Mouse (Mus musculus): Measurements from ENCODE around the gene Numb. TPM values are rescaled to one million over a fixed set of nuclear protein-coding genes. Genes with fewer than 3 reads are reported as not detected.

The Numb gene
- polyA plus RNA-seq, 1 experiment from 2014 or later: 39.3 TPM

DNA sequence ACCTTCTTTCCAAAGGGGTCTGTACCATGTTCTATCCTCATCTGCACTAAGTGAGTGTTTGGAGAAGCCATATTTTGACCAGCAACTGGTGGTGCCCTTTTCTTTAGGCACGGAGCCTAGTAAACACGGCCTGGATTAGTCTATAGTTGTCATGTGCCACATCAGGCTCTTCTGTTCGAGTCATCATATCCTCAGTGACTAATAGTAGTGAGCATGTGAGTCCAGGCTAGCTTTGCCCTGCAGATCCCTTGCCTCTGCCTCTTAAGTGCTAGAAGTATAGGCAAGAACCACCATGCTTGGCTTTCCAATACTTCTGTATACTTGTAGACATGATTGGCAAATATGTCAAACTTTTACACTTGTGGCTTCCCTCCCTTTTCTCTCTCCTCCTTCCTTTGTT is 87.8 kb downstream of the Numb start:
- no peak overlapping the region for H3K4me3 ChIP-seq
- DNase-seq (ENCODE audit: low spot score): no peak
- no peak overlapping the region for H3K27ac ChIP-seq (replicated peaks)
- H3K27me3 ChIP-seq (replicated peaks; ENCODE audit: low read depth, poor library complexity, severe bottlenecking): no peaks in the 10 kb centered on the region
- no peaks in the 10 kb centered on the region for H3K9me3 ChIP-seq
- WGBS: 91% methylated on average over 3 of the region's 3 CpGs
- no peaks in the 10 kb centered on the region for H3K4me1 ChIP-seq
- H3K36me3 ChIP-seq (replicated peaks): peaks cover 51% of the 10 kb centered on the region

DNA sequence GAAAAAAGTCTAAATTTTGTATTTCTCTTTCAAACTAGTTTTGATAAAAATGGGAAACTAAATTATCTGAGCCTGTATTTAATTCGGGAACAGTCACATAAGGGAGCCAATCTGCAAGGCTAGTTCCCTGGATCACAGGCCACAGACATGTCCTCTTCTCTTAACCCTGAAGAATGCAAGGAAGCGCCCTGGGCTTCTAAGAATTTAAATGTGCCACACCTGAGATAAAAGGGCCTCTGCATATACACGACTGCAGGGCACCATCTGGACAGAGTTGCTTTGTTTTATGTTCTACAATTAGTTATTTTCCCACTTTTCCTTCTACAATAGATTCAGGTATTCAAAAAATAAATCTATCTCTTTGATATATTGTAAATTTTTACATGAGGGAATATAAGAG is 91.3 kb downstream of the Numb start:
- WGBS: 77% methylated on average over 3 of the region's 3 CpGs
- H3K9me3 ChIP-seq: no peaks in the 10 kb centered on the region
- H3K4me1 ChIP-seq: no peaks in the 10 kb centered on the region
- DNase-seq (ENCODE audit: low spot score): no peak
- H3K27me3 ChIP-seq (replicated peaks; ENCODE audit: low read depth, poor library complexity, severe bottlenecking): no peaks in the 10 kb centered on the region
- peaks cover 37% of the 10 kb centered on the region for H3K36me3 ChIP-seq (replicated peaks)
- no peak overlapping the region for H3K27ac ChIP-seq (replicated peaks)
- H3K4me3 ChIP-seq: no peak overlapping the region

DNA sequence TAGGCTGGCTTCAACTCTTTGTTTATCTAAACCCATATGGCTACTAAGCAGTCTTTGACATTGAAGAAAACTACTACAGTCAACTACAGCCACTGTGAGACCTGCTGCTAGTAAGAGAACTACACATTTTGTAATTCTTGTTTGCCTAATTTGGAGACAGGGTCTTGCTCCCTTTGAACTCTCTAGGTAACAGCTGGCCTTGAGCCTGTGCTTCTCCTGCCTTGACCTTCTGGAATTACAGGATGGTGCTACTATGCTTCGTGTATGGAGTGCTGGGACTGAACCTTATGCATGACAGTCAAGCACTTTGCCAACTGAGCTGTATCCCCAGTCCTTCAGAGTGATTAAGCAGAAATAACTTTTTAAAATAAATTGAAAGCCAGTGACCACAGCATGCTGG is 105.1 kb downstream of the Numb start:
- Histone ChIP-seq H3K9me3 (no peaks in the 10 kb centered on the region), H3K27me3 (replicated peaks; ENCODE audit: low read depth, poor library complexity, severe bottlenecking) (no peaks in the 10 kb centered on the region), H3K36me3 (replicated peaks) (peaks cover 24% of the 10 kb centered on the region), H3K4me3 (no peak overlapping the region), H3K27ac (replicated peaks) (no peak overlapping the region), H3K4me1 (no peaks in the 10 kb centered on the region)
- DNase-seq (ENCODE audit: low spot score): no peak
- WGBS: 86% methylated on average over 1 of the region's 1 CpGs

DNA sequence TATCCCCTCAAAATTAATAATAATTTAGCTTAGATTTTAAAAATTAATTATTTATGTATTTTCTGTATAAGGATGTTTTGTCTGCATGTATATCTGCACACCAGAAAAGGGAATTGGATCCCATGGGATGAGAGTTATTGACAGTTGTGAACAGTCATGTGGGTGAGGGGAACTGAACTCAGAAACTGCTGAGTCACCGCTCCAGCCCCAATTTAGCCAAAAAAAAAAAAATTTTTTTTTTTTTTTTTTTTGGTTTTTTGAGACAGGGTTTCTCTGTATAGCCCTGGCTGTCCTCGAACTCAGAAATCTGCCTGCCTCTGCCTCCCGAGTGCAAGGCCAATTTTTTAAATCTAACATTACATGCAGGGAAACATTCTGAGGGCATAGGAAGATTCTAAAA is 109.8 kb downstream of the Numb start:
- Histone ChIP-seq H3K27me3 (replicated peaks; ENCODE audit: low read depth, poor library complexity, severe bottlenecking) (no peaks in the 10 kb centered on the region), H3K36me3 (replicated peaks) (peaks cover 32% of the 10 kb centered on the region), H3K4me3 (no peak overlapping the region), H3K9me3 (no peaks in the 10 kb centered on the region), H3K27ac (replicated peaks) (no peak overlapping the region), H3K4me1 (no peaks in the 10 kb centered on the region)
- WGBS: 94% methylated on average over 3 of the region's 3 CpGs
- DNase-seq (ENCODE audit: low spot score): no peak

DNA sequence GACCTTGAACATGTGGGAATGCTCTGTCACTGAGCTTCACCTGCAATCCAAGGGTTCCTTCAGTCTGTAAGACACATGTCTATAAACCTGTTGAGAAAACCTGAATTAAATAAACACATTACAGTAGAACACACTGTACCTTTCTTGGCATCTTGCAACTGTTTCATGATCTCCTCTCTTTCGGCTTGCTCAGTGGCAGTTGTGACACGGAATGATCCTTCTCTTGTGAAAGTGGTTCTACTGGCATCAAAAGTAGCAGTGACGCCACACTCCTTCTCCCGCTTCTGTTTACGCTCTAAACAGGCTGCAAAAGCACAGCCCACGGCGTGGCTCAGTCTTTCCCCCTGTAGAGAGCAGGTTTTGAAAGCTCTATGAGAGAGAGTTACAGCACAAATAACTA is 118.1 kb downstream of the Numb start:
- no peak overlapping the region for H3K4me3 ChIP-seq
- H3K27ac ChIP-seq (replicated peaks): no peak overlapping the region
- H3K9me3 ChIP-seq: peaks cover 7% of the 10 kb centered on the region; the same call in 1 of the 2 replicates
- H3K36me3 ChIP-seq (replicated peaks): peaks cover 97% of the 10 kb centered on the region
- no peaks in the 10 kb centered on the region for H3K27me3 ChIP-seq (replicated peaks; ENCODE audit: low read depth, poor library complexity, severe bottlenecking)
- no peaks in the 10 kb centered on the region for H3K4me1 ChIP-seq
- 93% methylated on average over 7 of the region's 7 CpGs for WGBS
- no peak for DNase-seq (ENCODE audit: low spot score)

DNA sequence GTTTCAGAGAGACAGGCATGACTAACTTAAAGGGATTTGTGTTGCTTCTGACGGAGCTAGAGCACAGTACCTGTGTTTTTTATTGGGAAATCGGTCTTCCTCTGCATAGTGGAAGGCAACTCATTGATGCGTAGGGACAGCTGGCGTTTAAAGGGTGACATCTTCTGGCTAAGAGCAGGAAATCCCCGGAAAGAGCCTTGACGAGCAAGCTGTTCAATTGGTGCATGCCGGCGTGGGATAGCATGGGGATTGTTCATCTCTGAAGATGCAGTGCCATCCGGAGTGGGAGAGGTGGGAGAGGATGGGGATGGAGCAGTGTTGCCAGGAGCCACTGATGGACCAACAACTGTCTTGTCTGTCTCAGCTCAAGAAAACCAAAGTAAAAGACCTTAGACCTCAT is 120.8 kb downstream of the Numb start:
- WGBS: 64% methylated on average over 9 of the region's 9 CpGs

DNA sequence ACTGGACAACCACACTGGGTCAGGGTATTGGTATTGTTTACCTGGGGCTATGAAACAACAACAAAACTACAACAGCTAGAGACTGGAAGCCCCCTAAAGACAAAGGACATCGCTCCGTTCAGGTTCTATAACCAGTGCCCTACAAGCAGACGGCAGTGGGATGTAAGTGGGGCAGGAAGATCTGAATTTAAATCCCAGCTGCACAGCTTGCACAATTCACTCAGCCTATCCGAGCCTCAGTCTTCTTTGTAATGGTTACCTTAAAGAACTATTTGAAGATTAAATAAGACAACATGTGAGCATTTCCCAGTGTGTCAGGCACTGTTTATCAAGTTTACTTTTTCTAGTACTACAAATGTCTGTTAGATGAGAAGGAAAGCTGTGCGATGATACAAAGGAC is 123.4 kb downstream of the Numb start:
- Histone ChIP-seq H3K27me3 (replicated peaks; ENCODE audit: low read depth, poor library complexity, severe bottlenecking) (no peaks in the 10 kb centered on the region), H3K36me3 (replicated peaks) (peaks cover 92% of the 10 kb centered on the region), H3K4me1 (no peaks in the 10 kb centered on the region), H3K9me3 (no peaks in the 10 kb centered on the region), H3K4me3 (no peak overlapping the region), H3K27ac (replicated peaks) (no peak overlapping the region)
- WGBS: 92% methylated on average over 5 of the region's 5 CpGs
- no peak for DNase-seq (ENCODE audit: low spot score)

More for the DNA sequence above, 120.8 kb downstream of the Numb start:
- peaks cover 5% of the 10 kb centered on the region; the same call in 1 of the 2 replicates for H3K9me3 ChIP-seq
- H3K4me1 ChIP-seq: no peaks in the 10 kb centered on the region
- no peak for DNase-seq (ENCODE audit: low spot score)
- H3K36me3 ChIP-seq (replicated peaks): peaks cover 95% of the 10 kb centered on the region
- H3K27me3 ChIP-seq (replicated peaks; ENCODE audit: low read depth, poor library complexity, severe bottlenecking): no peaks in the 10 kb centered on the region
- no peak overlapping the region for H3K4me3 ChIP-seq
- no peak overlapping the region for H3K27ac ChIP-seq (replicated peaks)

DNA sequence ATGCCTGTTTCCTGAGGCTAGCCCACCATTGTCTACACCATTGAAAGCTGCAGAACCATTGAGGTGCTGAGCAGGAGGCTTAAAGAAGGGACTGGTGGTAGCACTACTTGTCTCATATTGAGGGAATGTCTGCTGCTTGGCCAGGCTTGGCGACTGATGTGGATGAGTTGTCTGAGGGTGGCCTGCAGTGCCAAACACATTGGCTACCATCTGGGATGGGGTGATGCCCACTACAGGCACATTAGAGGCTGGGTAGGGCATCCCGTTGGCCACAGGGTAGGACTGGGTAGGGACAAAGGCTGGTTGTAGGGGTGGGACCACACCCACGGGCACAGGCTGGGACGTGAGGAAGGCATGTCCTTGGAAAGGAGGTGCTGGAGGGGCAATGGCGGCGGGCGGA is 126.1 kb downstream of the Numb start:
- Histone ChIP-seq H3K4me1 (0 out of 2 replicates have a peak, but pooled peaks cover 3% of the 10 kb centered on the region), H3K4me3 (no peak overlapping the region), H3K27ac (replicated peaks) (no peak overlapping the region), H3K27me3 (replicated peaks; ENCODE audit: low read depth, poor library complexity, severe bottlenecking) (no peaks in the 10 kb centered on the region), H3K9me3 (no peaks in the 10 kb centered on the region), H3K36me3 (replicated peaks) (peaks cover 87% of the 10 kb centered on the region)
- no peak for DNase-seq (ENCODE audit: low spot score)
- WGBS: 95% methylated on average over 7 of the region's 7 CpGs

DNA sequence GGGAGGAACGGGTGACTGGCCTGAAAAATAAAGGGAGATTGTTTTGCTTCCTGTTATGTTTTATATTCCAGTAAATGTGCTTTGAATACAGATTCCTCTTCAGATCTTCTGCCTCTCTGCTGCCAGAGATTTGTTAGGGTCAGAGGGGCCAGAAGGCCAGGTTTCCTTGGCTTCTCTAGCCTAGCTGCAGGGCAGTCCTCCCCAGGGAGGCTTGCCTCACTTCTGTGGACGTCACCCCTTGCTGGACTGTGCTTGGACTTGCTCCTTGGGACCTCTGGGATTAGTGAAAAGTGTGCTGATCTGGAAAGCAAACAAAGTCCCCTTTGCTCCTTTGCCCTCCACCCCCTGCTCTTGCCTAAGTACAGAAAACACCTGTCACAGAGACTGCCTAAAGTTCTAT is 126.7 kb downstream of the Numb start:
- Histone ChIP-seq H3K27me3 (replicated peaks; ENCODE audit: low read depth, poor library complexity, severe bottlenecking) (no peaks in the 10 kb centered on the region), H3K4me3 (no peak overlapping the region), H3K9me3 (no peaks in the 10 kb centered on the region), H3K27ac (replicated peaks) (no peak overlapping the region), H3K36me3 (replicated peaks) (peaks cover 82% of the 10 kb centered on the region), H3K4me1 (peaks cover 7% of the 10 kb centered on the region)
- WGBS: 57% methylated on average over 2 of the region's 2 CpGs
- no peak for DNase-seq (ENCODE audit: low spot score)

DNA sequence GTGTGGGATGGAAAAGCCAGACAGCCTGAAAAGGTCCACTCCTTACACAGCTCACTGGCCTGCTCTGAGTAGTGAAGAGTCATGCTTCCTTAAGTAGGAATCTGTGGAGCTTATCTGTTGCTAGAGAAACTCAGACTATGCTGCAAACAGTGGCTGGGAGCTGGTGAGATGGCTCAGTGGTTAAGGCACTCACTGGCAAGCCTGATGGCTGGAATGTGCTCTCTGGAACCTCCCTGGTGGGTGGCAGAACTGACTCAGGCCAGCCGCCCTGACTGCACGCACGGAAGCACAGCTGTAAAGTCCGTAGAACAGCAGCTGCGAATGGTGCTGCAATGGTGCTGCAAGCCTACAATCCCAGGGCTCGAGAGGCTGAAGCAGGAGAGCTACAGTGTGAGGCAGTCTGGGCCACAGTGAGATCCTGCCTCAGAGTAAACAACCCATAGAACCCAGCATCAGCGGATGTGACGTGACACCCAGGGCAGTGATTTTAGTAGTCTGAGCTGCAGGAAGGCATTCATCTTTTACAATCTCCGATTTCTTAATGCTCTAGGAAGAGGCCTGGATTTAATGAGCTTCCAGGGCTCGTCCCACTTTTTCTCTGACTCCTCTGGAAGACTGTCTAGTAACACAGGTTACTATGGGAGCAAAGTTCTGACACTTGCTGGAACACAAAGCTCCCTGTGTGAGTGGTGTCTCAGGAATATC is 128.9 kb downstream of the Numb start:
- Histone ChIP-seq H3K27ac (replicated peaks) (no peak overlapping the region), H3K4me1 (peaks cover 11% of the 10 kb centered on the region), H3K27me3 (replicated peaks; ENCODE audit: low read depth, poor library complexity, severe bottlenecking) (no peaks in the 10 kb centered on the region), H3K9me3 (no peaks in the 10 kb centered on the region), H3K36me3 (replicated peaks) (peaks cover 60% of the 10 kb centered on the region), H3K4me3 (no peak overlapping the region)
- no peak for DNase-seq (ENCODE audit: low spot score)
- WGBS: 86% methylated on average over 10 of the region's 10 CpGs

DNA sequence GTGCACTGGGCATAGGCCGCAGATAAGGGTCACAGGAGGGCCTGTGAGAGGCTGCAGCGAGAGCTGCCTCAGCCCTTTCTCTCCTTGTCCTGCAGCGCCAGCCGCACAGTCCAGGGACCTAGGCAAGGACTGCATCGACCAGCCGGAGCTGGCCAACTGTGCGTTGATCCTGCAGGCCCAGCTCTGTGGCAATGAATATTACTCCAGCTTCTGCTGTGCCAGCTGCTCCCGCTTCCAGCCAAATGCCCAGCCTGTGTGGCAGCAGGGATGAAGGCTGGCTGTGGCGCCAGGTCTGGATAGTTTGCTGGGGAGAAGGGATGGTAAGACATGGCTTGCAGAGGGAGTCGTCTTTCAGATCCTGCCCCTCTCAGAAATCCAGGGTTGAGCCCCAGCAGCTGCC is 130.0 kb downstream of the Numb start:
- peaks cover 11% of the 10 kb centered on the region for H3K4me1 ChIP-seq
- H3K27ac ChIP-seq (replicated peaks): no peak overlapping the region
- WGBS: 90% methylated on average over 10 of the region's 10 CpGs
- no peak for DNase-seq (ENCODE audit: low spot score)
- H3K36me3 ChIP-seq (replicated peaks): peaks cover 50% of the 10 kb centered on the region
- H3K9me3 ChIP-seq: no peaks in the 10 kb centered on the region
- no peaks in the 10 kb centered on the region for H3K27me3 ChIP-seq (replicated peaks; ENCODE audit: low read depth, poor library complexity, severe bottlenecking)
- H3K4me3 ChIP-seq: no peak overlapping the region

DNA sequence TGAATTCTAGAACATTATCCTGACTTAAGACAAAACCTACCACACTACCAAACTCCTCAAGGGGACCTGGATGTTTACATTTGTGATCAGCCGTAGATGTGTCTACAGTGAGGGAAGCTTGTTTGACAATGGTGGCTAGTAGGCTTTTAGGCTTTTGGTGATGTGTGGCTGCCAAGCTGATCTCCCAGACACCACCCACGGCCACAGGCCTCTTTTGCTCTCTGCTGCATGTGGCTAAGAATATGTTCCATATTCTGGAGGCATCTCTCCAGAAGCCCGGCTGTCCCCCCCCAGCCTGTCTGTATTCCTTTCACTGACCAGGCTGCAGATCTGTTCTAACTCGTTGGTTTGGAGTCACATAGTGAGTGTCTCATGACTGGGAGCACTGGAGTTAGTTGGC is 131.0 kb downstream of the Numb start:
- Histone ChIP-seq H3K27me3 (replicated peaks; ENCODE audit: low read depth, poor library complexity, severe bottlenecking) (no peaks in the 10 kb centered on the region), H3K9me3 (no peaks in the 10 kb centered on the region), H3K4me1 (peaks cover 11% of the 10 kb centered on the region), H3K27ac (replicated peaks) (no peak overlapping the region), H3K36me3 (replicated peaks) (peaks cover 42% of the 10 kb centered on the region), H3K4me3 (no peak overlapping the region)
- 82% methylated on average over 4 of the region's 4 CpGs for WGBS
- no peak for DNase-seq (ENCODE audit: low spot score)

DNA sequence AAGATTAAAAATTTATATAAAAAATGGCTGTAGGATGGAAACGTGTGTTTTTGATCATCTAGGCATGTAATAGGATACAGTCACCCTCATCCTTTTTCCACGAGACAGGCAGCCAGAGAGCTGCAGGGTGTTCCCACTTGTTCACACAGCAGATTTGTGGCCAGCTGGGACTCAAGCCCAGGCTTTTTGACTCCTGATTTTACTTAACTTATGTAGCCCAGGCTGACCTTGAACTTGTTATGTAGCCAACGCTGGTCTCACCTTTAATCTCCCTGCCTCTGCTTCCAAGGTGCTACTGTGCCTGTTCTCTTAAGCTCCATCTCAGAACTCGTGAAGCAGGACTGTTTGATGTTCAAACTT is 132.0 kb downstream of the Numb start:
- Histone ChIP-seq H3K36me3 (replicated peaks) (peaks cover 32% of the 10 kb centered on the region), H3K4me1 (peaks cover 11% of the 10 kb centered on the region), H3K9me3 (no peaks in the 10 kb centered on the region), H3K4me3 (no peak overlapping the region), H3K27me3 (replicated peaks; ENCODE audit: low read depth, poor library complexity, severe bottlenecking) (no peaks in the 10 kb centered on the region), H3K27ac (replicated peaks) (peak overlapping the region; percentile 51; the same call in 1 of the 2 replicates)
- DNase-seq (ENCODE audit: low spot score): no peak
- 43% methylated on average over 4 of the region's 4 CpGs for WGBS

Measured in embryonic facial prominence, embryonic 10.5 days (tissue).